Mouse (Mus musculus) lung, embryonic 16.5 days (tissue): ENCODE data around the gene Spag6. TPM values are rescaled to one million over a fixed set of nuclear protein-coding genes. Genes with fewer than 3 reads are reported as not detected.

Experiments
- ATAC-seq: fragments of 200-750 bp; cut with Nextera tagmentation; 2 replicates; pipeline ENCODE4 v1.8.0; 2017; ENCODE audit warnings: low read depth, mild to moderate bottlenecking, moderate library complexity
- H3K27ac ChIP-seq: fragments of 300-500 bp; sonication (generic); 2 replicates; pipeline ENCODE4 v1.5.1; 2014; ENCODE audit warnings: mild to moderate bottlenecking, control low read depth, low read length
- H3K27me3 ChIP-seq: fragments of 300-500 bp; sonication (generic); 2 replicates; pipeline ENCODE4 v1.6.1; 2014; ENCODE audit warnings: low read depth, low read length, mixed read lengths; ENCODE audit not compliant: control insufficient read depth, insufficient read depth
- H3K36me3 ChIP-seq: fragments of 300-500 bp; sonication (generic); 2 replicates; pipeline ENCODE4 v1.6.1; 2014; ENCODE audit warnings: low read length; ENCODE audit not compliant: control insufficient read depth, insufficient read depth
- H3K4me1 ChIP-seq: fragments of 300-500 bp; sonication (generic); replicated peaks from 2 replicates; pipeline ENCODE4 v1.6.1; 2014; ENCODE audit warnings: low read length, mixed read lengths; ENCODE audit not compliant: control insufficient read depth, insufficient read depth
- H3K4me2 ChIP-seq: fragments of 300-500 bp; sonication (generic); 2 replicates; pipeline ENCODE4 v1.6.1; 2014; ENCODE audit warnings: low read depth, low read length, control low read depth
- H3K4me3 ChIP-seq: fragments of 300-500 bp; sonication (generic); 2 replicates; pipeline ENCODE4 v1.5.1; 2014; ENCODE audit warnings: mild to moderate bottlenecking, low read length, control low read depth
- H3K9ac ChIP-seq: fragments of 300-500 bp; sonication (generic); 2 replicates; pipeline ENCODE4 v1.6.1; 2014; ENCODE audit warnings: low read length, control low read depth
- H3K9me3 ChIP-seq: fragments of 300-500 bp; sonication (generic); 2 replicates; pipeline ENCODE4 v1.6.1; 2016; ENCODE audit warnings: low read length; ENCODE audit not compliant: control insufficient read depth
- WGBS: fragments of 180-500 bp; shearing (Covaris S2); extraction: QIAGEN DNeasy Blood & Tissue Kit; methylation state at CpG from one replicate; pipeline ENCODE4 v1.1.7; 2014; 5-methylcytosine and 5-hydroxymethylcytosine counted together
- polyA plus RNA-seq: library from polyadenylated mRNA; unstranded; fragments of >200 nt; fragmentation: Nextera tagmentation; extraction: Ambion mirVana; gene quantifications from 2 replicates; pipeline ENCODE4 v1.2.1, GENCODE M21; 2015

The Spag6 gene
- polyA plus RNA-seq, 1 experiment from 2014 or later: 0.15 TPM

GRCm38 (mm10) chr2:18737040-18737439 lies 43.2 kb downstream of the Spag6 start:
- no peaks in the 10 kb centered on the region for H3K27me3 ChIP-seq
- H3K9me3 ChIP-seq: no peaks in the 10 kb centered on the region
- no peak for ATAC-seq
- no peak overlapping the region for H3K9ac ChIP-seq
- H3K4me3 ChIP-seq: no peak overlapping the region
- 60% methylated on average over 8 of the region's 8 CpGs for WGBS
- no peaks in the 10 kb centered on the region for H3K36me3 ChIP-seq
- H3K27ac ChIP-seq: no peak overlapping the region
- H3K4me1 ChIP-seq: no peaks in the 10 kb centered on the region
- H3K4me2 ChIP-seq: no peak overlapping the region

DNA sequence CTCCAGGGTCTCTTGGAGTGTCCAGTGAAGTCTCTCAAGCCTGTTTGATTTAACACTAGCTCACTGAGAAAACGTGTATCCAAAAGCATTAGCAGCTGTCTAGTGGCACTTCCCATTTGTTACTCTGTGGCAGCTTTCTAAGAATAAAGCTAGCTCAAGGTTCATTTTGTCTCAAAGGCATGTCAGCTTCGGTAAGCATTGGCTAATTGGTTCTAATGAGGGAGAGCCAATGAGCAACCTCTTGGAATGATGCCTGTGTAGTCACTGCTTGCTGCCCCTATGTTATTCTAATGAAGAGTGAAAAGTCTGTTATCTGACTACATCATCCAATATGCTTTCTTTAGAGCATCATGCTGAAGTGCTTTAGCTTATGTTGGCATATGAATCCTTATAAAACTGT lies 45.4 kb downstream of the Spag6 start:
- no peaks in the 10 kb centered on the region for H3K27me3 ChIP-seq
- no peak overlapping the region for H3K4me2 ChIP-seq
- no peaks in the 10 kb centered on the region for H3K9me3 ChIP-seq
- H3K4me3 ChIP-seq: no peak overlapping the region
- no peaks in the 10 kb centered on the region for H3K36me3 ChIP-seq
- H3K9ac ChIP-seq: no peak overlapping the region
- H3K27ac ChIP-seq: no peak overlapping the region
- 43% methylated on average over 2 of the region's 2 CpGs for WGBS
- no peaks in the 10 kb centered on the region for H3K4me1 ChIP-seq
- no peak for ATAC-seq

GRCm38 (mm10) chr2:18756144-18756543 lies 62.3 kb downstream of the Spag6 start:
- WGBS: 32% methylated on average over 2 of the region's 2 CpGs
- no peak for ATAC-seq
- no peaks in the 10 kb centered on the region for H3K27me3 ChIP-seq

DNA sequence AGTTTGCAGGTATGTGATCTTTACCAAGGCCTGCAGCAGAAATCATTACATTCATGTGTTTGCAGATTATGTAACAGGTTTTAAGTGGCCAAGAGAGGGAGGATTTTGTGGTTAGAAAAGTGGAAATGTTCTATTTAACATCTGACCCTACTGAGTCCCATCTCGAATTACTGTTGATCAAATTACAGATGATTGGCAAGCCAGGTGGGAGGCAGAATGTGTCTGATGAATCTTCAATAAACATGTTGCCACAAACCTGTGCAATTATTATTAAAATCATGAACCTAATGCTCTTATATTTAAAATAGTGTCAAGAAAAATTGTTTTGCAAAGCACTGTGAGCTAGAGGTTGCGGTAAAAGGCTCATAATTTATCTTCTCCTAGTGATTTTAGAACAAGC lies 71.0 kb downstream of the Spag6 start:
- H3K9me3 ChIP-seq: no peaks in the 10 kb centered on the region
- H3K27ac ChIP-seq: no peak overlapping the region
- WGBS: 68% methylated on average over 2 of the region's 2 CpGs
- no peak overlapping the region for H3K4me3 ChIP-seq
- H3K27me3 ChIP-seq: no peaks in the 10 kb centered on the region
- ATAC-seq: no peak
- H3K36me3 ChIP-seq: no peaks in the 10 kb centered on the region
- peaks cover 8% of the 10 kb centered on the region for H3K4me1 ChIP-seq
- H3K9ac ChIP-seq: no peak overlapping the region
- no peak overlapping the region for H3K4me2 ChIP-seq

More at GRCm38 (mm10) chr2:18756144-18756543, 62.3 kb downstream of the Spag6 start:
- Histone ChIP-seq H3K36me3 (no peaks in the 10 kb centered on the region), H3K4me1 (no peaks in the 10 kb centered on the region), H3K9ac (no peak overlapping the region), H3K4me2 (no peak overlapping the region), H3K4me3 (no peak overlapping the region), H3K27ac (no peak overlapping the region), H3K9me3 (no peaks in the 10 kb centered on the region)

DNA sequence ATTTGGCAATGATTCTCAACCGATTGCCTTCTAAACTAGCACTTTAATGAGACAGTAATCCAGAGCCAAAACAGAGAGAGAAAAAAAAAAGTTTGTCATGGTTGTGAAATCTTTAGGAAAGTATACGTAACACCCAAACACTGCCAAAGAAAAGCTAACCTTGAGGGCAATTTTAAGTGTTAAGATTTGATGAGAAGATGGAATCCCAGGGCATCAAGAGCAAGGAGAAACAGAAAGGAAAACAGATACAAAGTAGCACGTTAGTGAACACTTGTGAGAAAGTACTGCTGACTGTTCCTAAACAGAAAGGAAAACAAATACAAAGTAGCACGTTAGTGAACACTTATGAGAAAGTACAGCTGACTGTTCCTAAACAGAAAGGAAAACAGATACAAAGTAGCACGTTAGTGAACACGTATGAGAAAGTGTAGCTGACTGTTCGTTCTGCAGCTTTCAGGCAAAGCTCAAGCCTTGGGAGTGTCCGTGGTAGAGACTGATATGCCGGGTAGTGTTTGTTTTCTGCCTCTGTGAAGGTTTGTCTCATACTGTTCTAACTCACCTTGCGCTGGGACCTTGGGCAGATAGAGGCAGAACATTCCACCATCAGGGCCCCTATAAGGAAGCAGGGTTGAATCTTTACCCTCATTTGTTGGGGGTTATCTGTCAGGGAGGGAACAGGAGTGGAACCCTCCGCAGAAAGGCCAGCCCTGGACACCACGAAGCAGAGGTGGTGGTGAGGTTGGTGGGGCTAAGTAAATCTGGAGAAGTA lies 71.8 kb downstream of the Spag6 start:
- Histone ChIP-seq H3K36me3 (no peaks in the 10 kb centered on the region), H3K4me1 (peaks cover 8% of the 10 kb centered on the region), H3K9me3 (no peaks in the 10 kb centered on the region), H3K27me3 (no peaks in the 10 kb centered on the region), H3K4me2 (peak overlapping the region; percentile 58), H3K27ac (peak overlapping the region; percentile 40), H3K9ac (peak overlapping the region; percentile 65), H3K4me3 (peak overlapping the region; percentile 36)
- WGBS: 24% methylated on average over 12 of the region's 12 CpGs
- 0 out of 2 replicates have a peak, but pooled peaks have one; percentile 18 for ATAC-seq

DNA sequence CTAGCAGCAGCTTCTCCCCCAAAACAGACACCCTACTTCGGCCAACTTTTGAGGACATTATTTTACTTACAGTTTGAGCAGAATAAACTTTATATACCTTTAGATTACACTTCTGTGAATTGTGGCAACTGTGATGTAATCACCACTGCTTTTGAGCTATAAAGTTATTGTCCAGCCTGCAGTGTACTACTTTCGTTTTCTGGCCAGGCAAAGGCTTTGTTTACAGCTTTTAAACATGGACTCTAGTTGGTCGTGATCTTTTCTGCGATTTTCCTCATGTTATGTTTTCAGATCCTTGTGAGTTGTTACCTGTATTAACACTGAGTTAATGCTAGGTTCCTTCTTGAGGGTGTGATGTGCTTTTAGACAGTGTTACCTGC lies 72.6 kb downstream of the Spag6 start:
- Histone ChIP-seq H3K36me3 (no peaks in the 10 kb centered on the region), H3K27ac (peak overlapping the region; percentile 97), H3K4me3 (peak overlapping the region; percentile 81), H3K4me2 (peak overlapping the region; percentile 58), H3K9me3 (no peaks in the 10 kb centered on the region; the same call in 1 of the 2 replicates), H3K27me3 (no peaks in the 10 kb centered on the region), H3K9ac (peak overlapping the region; percentile 98), H3K4me1 (peaks cover 8% of the 10 kb centered on the region)
- 31% methylated on average over 4 of the region's 4 CpGs for WGBS
- peak; percentile 21; the same call in 1 of the 2 replicates for ATAC-seq

DNA sequence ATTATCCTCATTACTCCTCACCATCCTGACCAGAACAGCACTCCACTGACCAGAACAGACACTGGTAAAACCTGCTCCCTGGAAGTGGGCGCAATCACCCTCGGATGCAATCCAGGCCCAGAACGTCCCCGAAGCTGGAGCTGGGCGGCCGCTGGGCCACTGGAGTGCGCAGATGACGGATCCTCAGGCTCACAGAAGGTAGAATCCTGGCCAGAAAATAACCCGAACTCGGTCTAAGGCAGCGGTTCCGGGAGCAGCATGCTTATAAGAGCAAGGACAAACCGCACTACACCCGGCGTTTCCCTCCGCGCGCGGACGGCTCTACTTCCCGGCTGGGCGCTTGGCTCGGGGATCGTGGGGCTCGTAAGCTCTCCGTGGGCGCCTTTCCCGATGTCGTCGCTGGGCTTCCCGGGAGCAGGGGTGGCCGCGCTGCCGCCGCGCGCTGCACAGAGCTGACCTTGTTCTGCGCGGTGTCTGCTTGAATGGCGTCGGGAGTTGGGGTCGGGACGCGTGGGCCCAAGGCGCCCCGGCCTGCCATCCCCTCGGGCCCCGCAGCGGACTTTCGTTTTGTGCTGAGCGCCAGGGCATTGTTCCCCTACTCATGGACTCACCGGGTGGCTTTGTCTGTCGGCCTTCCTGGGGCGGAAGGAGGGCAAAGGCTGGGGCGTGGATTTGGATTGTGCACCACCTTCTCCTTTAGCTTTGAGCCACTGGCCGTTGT lies 73.1 kb downstream of the Spag6 start:
- peak overlapping the region; percentile 58 for H3K4me2 ChIP-seq
- H3K9ac ChIP-seq: peak overlapping the region; percentile 98
- under 1% methylated on average over 56 of the region's 56 CpGs for WGBS
- no peaks in the 10 kb centered on the region for H3K27me3 ChIP-seq
- ATAC-seq: peak; percentile 92
- H3K9me3 ChIP-seq: no peaks in the 10 kb centered on the region; the same call in 1 of the 2 replicates
- peak overlapping the region; percentile 97 for H3K27ac ChIP-seq
- peak overlapping the region; percentile 81 for H3K4me3 ChIP-seq
- peaks cover 8% of the 10 kb centered on the region for H3K4me1 ChIP-seq
- H3K36me3 ChIP-seq: no peaks in the 10 kb centered on the region

- 93% methylated on average over 2 of the region's 2 CpGs for whole genome bisulfite sequencing
- H3K27ac ChIP-seq: no peak overlapping the region
- no peak for ATAC-seq
- no peaks in the 10 kb centered on the region; the same call in 1 of the 2 replicates for H3K9me3 ChIP-seq
- no peaks in the 10 kb centered on the region for H3K36me3 ChIP-seq
- no peak overlapping the region for H3K9ac ChIP-seq
- H3K4me2 ChIP-seq: no peak overlapping the region
- no peak overlapping the region for H3K4me3 ChIP-seq
- H3K4me1 ChIP-seq: peaks cover 8% of the 10 kb centered on the region
- H3K27me3 ChIP-seq: no peaks in the 10 kb centered on the region
Observed at GRCm38 (mm10) chr2:18768414-18768813, 74.6 kb downstream of the Spag6 start.

GRCm38 (mm10) chr2:18772413-18772812 lies 78.6 kb downstream of the Spag6 start:
- no peak overlapping the region for H3K4me2 ChIP-seq
- ATAC-seq: no peak
- 64% methylated on average over 8 of the region's 8 CpGs for WGBS

More at GRCm38 (mm10) chr2:18772413-18772812, 78.6 kb downstream of the Spag6 start:
- H3K27me3 ChIP-seq: no peaks in the 10 kb centered on the region
- H3K9me3 ChIP-seq: no peaks in the 10 kb centered on the region; the same call in 1 of the 2 replicates
- H3K9ac ChIP-seq: no peak overlapping the region
- no peak overlapping the region for H3K27ac ChIP-seq
- H3K4me3 ChIP-seq: no peak overlapping the region
- H3K36me3 ChIP-seq: no peaks in the 10 kb centered on the region
- H3K4me1 ChIP-seq: no peaks in the 10 kb centered on the region
